Mouse (Mus musculus): Measurements from ENCODE around the gene Tm7sf3. TPM values are rescaled to one million over a fixed set of nuclear protein-coding genes. Genes with fewer than 3 reads are reported as not detected.

The Tm7sf3 gene
- 31.7 and 32.7 TPM in 2 replicates for polyA plus RNA-seq (2015; fragmentation: Nextera tagmentation; extraction: Ambion mirVana)

GRCm38 (mm10) chr6:146642276-146643183, at the start of gene Tm7sf3, which contains the start of gene Med21:
Tm7sf3 (minus strand) TSS chr6:146642824.
Med21 (plus strand) TSS chr6:146642547.
- H3K9ac ChIP-seq (ENCODE audit: low read depth, low read length) = peak within 1 kb of the TSS; percentile 84
- H3K27me3 ChIP-seq (ENCODE audit: control insufficient read depth, insufficient read depth, low read depth, low read length) = no peaks in the 10 kb centered on the region
- no peaks in the 10 kb centered on the region for H3K9me3 ChIP-seq (replicated peaks; ENCODE audit: control insufficient read depth, low read length, poor library complexity, severe bottlenecking)
- WGBS = 1% methylated on average over 60 of the region's 60 CpGs
- H3K4me1 ChIP-seq (ENCODE audit: control insufficient read depth, insufficient read depth, low read length) = peaks cover 9% of the 10 kb centered on the region
- peak within 1 kb of the TSS; percentile 76 for H3K4me3 ChIP-seq (ENCODE audit: low read depth, low read length)
- H3K27ac ChIP-seq (ENCODE audit: low read length) = peak within 1 kb of the TSS; percentile 72
- peak within 1 kb of the TSS; percentile 84 for H3K4me2 ChIP-seq (ENCODE audit: low read length)
- ATAC-seq = peak; percentile 98
- H3K36me3 ChIP-seq (ENCODE audit: control insufficient read depth, insufficient read depth, low read length) = no peaks in the 10 kb centered on the region

GRCm38 (mm10) chr6:146688861-146689260, 46.2 kb upstream of the Tm7sf3 start:
- no peak overlapping the region for H3K9ac ChIP-seq (ENCODE audit: low read depth, low read length)
- no peaks in the 10 kb centered on the region for H3K9me3 ChIP-seq (replicated peaks; ENCODE audit: control insufficient read depth, low read length, poor library complexity, severe bottlenecking)
- H3K27me3 ChIP-seq (ENCODE audit: control insufficient read depth, insufficient read depth, low read depth, low read length) = no peaks in the 10 kb centered on the region
- no peak for ATAC-seq
- H3K4me3 ChIP-seq (ENCODE audit: low read depth, low read length) = no peak overlapping the region
- H3K27ac ChIP-seq (ENCODE audit: low read length) = no peak overlapping the region
- H3K36me3 ChIP-seq (ENCODE audit: control insufficient read depth, insufficient read depth, low read length) = no peaks in the 10 kb centered on the region
- no peaks in the 10 kb centered on the region for H3K4me1 ChIP-seq (ENCODE audit: control insufficient read depth, insufficient read depth, low read length)
- no peak overlapping the region for H3K4me2 ChIP-seq (ENCODE audit: low read length)
- 75% methylated on average over 5 of the region's 5 CpGs for WGBS

GRCm38 (mm10) chr6:146688010-146688409, 45.4 kb upstream of the Tm7sf3 start:
- no peak for ATAC-seq
- Histone ChIP-seq H3K9ac (ENCODE audit: low read depth, low read length) (no peak overlapping the region), H3K9me3 (replicated peaks; ENCODE audit: control insufficient read depth, low read length, poor library complexity, severe bottlenecking) (no peaks in the 10 kb centered on the region), H3K4me3 (ENCODE audit: low read depth, low read length) (no peak overlapping the region), H3K36me3 (ENCODE audit: control insufficient read depth, insufficient read depth, low read length) (no peaks in the 10 kb centered on the region), H3K4me2 (ENCODE audit: low read length) (no peak overlapping the region), H3K27ac (ENCODE audit: low read length) (no peak overlapping the region), H3K27me3 (ENCODE audit: control insufficient read depth, insufficient read depth, low read depth, low read length) (no peaks in the 10 kb centered on the region), H3K4me1 (ENCODE audit: control insufficient read depth, insufficient read depth, low read length) (no peaks in the 10 kb centered on the region)
- 89% methylated on average over 7 of the region's 7 CpGs for WGBS

GRCm38 (mm10) chr6:146686463-146687196, 44.0 kb upstream of the Tm7sf3 start:
- ATAC-seq = no peak
- Histone ChIP-seq H3K27ac (ENCODE audit: low read length) (no peak overlapping the region), H3K36me3 (ENCODE audit: control insufficient read depth, insufficient read depth, low read length) (no peaks in the 10 kb centered on the region), H3K4me1 (ENCODE audit: control insufficient read depth, insufficient read depth, low read length) (no peaks in the 10 kb centered on the region), H3K27me3 (ENCODE audit: control insufficient read depth, insufficient read depth, low read depth, low read length) (no peaks in the 10 kb centered on the region), H3K9ac (ENCODE audit: low read depth, low read length) (no peak overlapping the region), H3K4me3 (ENCODE audit: low read depth, low read length) (no peak overlapping the region), H3K9me3 (replicated peaks; ENCODE audit: control insufficient read depth, low read length, poor library complexity, severe bottlenecking) (no peaks in the 10 kb centered on the region), H3K4me2 (ENCODE audit: low read length) (no peak overlapping the region)
- WGBS = 86% methylated on average over 5 of the region's 5 CpGs

- Histone ChIP-seq H3K27me3 (ENCODE audit: control insufficient read depth, insufficient read depth, low read depth, low read length) (no peaks in the 10 kb centered on the region), H3K4me2 (ENCODE audit: low read length) (no peak overlapping the region), H3K9me3 (replicated peaks; ENCODE audit: control insufficient read depth, low read length, poor library complexity, severe bottlenecking) (no peaks in the 10 kb centered on the region), H3K4me1 (ENCODE audit: control insufficient read depth, insufficient read depth, low read length) (no peaks in the 10 kb centered on the region), H3K27ac (ENCODE audit: low read length) (no peak overlapping the region), H3K4me3 (ENCODE audit: low read depth, low read length) (no peak overlapping the region), H3K36me3 (ENCODE audit: control insufficient read depth, insufficient read depth, low read length) (no peaks in the 10 kb centered on the region), H3K9ac (ENCODE audit: low read depth, low read length) (no peak overlapping the region)
- WGBS = 82% methylated on average over 17 of the region's 17 CpGs
- no peak for ATAC-seq
Observed at GRCm38 (mm10) chr6:146685781-146686308, 43.2 kb upstream of the Tm7sf3 start.

GRCm38 (mm10) chr6:146683881-146684280, 41.3 kb upstream of the Tm7sf3 start:
- H3K36me3 ChIP-seq (ENCODE audit: control insufficient read depth, insufficient read depth, low read length) = no peaks in the 10 kb centered on the region
- no peak overlapping the region for H3K27ac ChIP-seq (ENCODE audit: low read length)
- H3K27me3 ChIP-seq (ENCODE audit: control insufficient read depth, insufficient read depth, low read depth, low read length) = no peaks in the 10 kb centered on the region
- no peak overlapping the region for H3K4me3 ChIP-seq (ENCODE audit: low read depth, low read length)
- 66% methylated on average over 4 of the region's 4 CpGs for WGBS
- H3K4me1 ChIP-seq (ENCODE audit: control insufficient read depth, insufficient read depth, low read length) = no peaks in the 10 kb centered on the region
- no peak overlapping the region for H3K4me2 ChIP-seq (ENCODE audit: low read length)
- no peaks in the 10 kb centered on the region for H3K9me3 ChIP-seq (replicated peaks; ENCODE audit: control insufficient read depth, low read length, poor library complexity, severe bottlenecking)
- H3K9ac ChIP-seq (ENCODE audit: low read depth, low read length) = no peak overlapping the region
- no peak for ATAC-seq

- Histone ChIP-seq H3K9ac (ENCODE audit: low read depth, low read length) (no peak overlapping the region), H3K4me2 (ENCODE audit: low read length) (no peak overlapping the region), H3K27me3 (ENCODE audit: control insufficient read depth, insufficient read depth, low read depth, low read length) (no peaks in the 10 kb centered on the region), H3K4me3 (ENCODE audit: low read depth, low read length) (no peak overlapping the region), H3K4me1 (ENCODE audit: control insufficient read depth, insufficient read depth, low read length) (no peaks in the 10 kb centered on the region), H3K36me3 (ENCODE audit: control insufficient read depth, insufficient read depth, low read length) (no peaks in the 10 kb centered on the region), H3K9me3 (replicated peaks; ENCODE audit: control insufficient read depth, low read length, poor library complexity, severe bottlenecking) (no peaks in the 10 kb centered on the region), H3K27ac (ENCODE audit: low read length) (no peak overlapping the region)
- WGBS = 83% methylated on average over 10 of the region's 10 CpGs
- no peak for ATAC-seq
Observed at GRCm38 (mm10) chr6:146678136-146679070, 35.8 kb upstream of the Tm7sf3 start.

GRCm38 (mm10) chr6:146676904-146677303, 34.3 kb upstream of the Tm7sf3 start:
- Histone ChIP-seq H3K4me2 (ENCODE audit: low read length) (no peak overlapping the region), H3K4me1 (ENCODE audit: control insufficient read depth, insufficient read depth, low read length) (no peaks in the 10 kb centered on the region), H3K36me3 (ENCODE audit: control insufficient read depth, insufficient read depth, low read length) (no peaks in the 10 kb centered on the region), H3K9me3 (replicated peaks; ENCODE audit: control insufficient read depth, low read length, poor library complexity, severe bottlenecking) (no peaks in the 10 kb centered on the region), H3K27me3 (ENCODE audit: control insufficient read depth, insufficient read depth, low read depth, low read length) (no peaks in the 10 kb centered on the region), H3K4me3 (ENCODE audit: low read depth, low read length) (no peak overlapping the region), H3K27ac (ENCODE audit: low read length) (no peak overlapping the region), H3K9ac (ENCODE audit: low read depth, low read length) (no peak overlapping the region)
- 87% methylated on average over 10 of the region's 10 CpGs for WGBS
- no peak for ATAC-seq

Data from midbrain, embryonic 16.5 days (tissue).